Mouse (Mus musculus) gastrocnemius, postnatal 36 days (tissue): ENCODE measurements around the gene Rnaseh2b. TPM values are rescaled to one million over a fixed set of nuclear protein-coding genes. Genes with fewer than 3 reads are reported as not detected.

Experiments used
- DNase-seq, 2 experiments: peaks; one replicate each; pipeline ENCODE4 v3.0.0; 2022
- intact Hi-C: fragments of 180-260 bp; cut with DNase I; formaldehyde crosslinking; loops from one replicate; pipeline ENCODE4 v1.15.1; 2025
- total RNA-seq, 2 experiments: library from RNA; stranded (reverse); gene quantifications; 2 replicates each; pipeline ENCODE4 v1.2.3; 2021

The Rnaseh2b gene
- total RNA-seq, 2 experiments from 2014 or later: 4.5 to 5.3 TPM

DNA sequence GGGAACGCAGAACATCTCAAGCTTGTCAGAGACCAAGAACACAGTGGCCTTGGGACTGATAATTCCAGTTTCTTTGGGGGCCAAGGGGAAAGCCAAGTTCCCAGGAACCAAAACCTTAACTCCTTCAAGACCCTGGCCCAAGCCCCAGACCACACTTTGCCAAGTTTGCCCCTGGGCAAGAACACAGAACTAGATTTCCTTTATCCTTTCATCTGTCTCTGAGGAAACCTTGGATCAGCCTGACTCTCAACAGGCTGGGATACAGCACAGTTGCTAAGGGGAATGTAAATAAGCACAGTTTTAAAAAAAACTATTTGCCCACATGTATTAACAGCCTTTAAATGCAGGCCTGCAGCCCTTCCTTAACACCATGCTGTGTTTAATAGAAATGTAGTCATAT, 15.2 kb downstream of the Rnaseh2b start:
- DNase-seq: no peak
- intact Hi-C loops: no loop called here

- DNase-seq: no peak
- intact Hi-C loops: no loop called here
Observed at GRCm38 (mm10) chr14:62309026-62309425, 16.6 kb downstream of the Rnaseh2b start.

DNA sequence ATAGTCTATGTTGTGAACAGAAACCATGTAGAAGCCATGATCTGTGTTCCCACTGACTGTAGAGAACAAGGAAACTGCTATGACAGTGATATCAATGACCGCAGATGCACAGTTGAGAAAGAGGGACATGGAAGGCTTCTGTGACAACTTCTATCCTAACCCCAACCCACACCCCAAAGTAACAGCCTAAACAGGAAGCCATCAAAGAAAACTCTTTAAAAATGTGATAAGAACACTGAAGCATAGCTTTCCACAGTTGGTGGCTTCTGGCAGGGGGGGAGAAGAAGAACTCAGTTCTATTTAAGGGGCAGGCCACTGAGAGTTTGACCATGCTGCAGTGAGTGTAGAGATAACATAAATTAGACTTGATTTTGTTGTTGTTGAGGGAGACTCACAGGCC, 19.3 kb downstream of the Rnaseh2b start:
- intact Hi-C loops: no loop called here
- no peak for DNase-seq

DNA sequence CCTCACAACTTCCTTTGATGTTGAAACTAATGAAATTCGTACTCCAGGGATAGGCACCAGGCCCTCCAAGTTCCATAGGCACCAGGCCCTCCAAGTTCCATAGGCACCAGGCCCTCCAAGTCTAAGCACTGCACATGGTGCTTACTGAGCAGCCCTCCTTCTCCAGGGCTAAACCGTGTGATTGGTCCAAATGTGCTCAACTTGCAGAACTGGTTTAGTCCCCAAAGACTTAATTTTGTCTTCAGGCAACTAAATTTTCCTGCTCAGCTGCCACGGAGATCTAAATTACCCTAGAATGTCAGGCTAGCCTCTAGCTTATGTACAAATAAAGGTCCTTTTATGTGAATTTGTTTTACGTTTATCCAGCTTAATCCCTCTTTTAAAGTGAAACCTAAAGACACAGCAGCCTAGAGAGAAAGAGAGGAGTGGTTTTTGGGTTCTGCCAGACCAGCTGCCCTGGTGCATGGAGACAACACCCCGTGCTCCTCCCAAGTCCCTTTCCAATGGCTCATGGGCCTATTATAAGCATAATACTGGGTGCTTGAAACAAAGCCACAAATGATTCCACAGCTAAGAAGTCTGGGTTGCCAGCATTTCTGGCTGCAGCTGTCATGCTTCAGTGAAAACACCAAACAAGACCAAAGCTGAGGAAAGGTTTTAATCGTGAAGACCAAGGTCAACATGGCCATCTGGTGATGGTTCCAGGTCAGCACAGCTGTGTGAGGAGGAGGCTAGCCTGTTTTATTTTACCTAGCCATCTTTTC, 30.4 kb downstream of the Rnaseh2b start:
- intact Hi-C loops: no loop called here
- DNase-seq: no peak

DNA sequence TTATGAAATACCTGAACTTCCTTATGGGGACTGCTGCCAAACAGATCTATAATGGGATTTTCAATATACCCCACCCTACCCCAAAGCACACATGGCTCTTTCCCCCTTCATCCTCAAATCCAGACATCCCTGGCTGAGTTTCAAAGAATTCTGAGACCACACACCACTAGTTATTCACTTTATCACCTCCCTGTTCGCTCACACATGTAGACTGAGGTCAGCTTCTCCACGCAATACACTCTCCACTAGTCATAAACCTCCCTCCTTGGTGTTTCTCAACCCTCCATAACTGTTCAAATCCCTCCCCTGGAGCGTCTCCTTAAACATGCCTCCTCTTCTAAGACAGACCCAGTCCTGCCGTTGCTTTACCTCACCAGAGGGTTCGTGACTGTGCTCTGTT, 31.1 kb downstream of the Rnaseh2b start:
- intact Hi-C loops: no loop called here
- DNase-seq: no peak

- DNase-seq: no peak
- intact Hi-C loops: no loop called here
Observed at GRCm38 (mm10) chr14:62324943-62325342, 32.6 kb downstream of the Rnaseh2b start.

GRCm38 (mm10) chr14:62326026-62326425, 33.6 kb downstream of the Rnaseh2b start:
- DNase-seq: no peak
- intact Hi-C loops: no loop called here

- intact Hi-C loops: no loop called here
- DNase-seq: no peak
Observed at GRCm38 (mm10) chr14:62327171-62327570, 34.8 kb downstream of the Rnaseh2b start.

- intact Hi-C loops: no loop called here
- DNase-seq: no peak
Observed at GRCm38 (mm10) chr14:62328606-62329005, 36.2 kb downstream of the Rnaseh2b start.

GRCm38 (mm10) chr14:62329631-62330030, 37.2 kb downstream of the Rnaseh2b start:
- DNase-seq: no peak
- intact Hi-C loops: no loop called here

DNA sequence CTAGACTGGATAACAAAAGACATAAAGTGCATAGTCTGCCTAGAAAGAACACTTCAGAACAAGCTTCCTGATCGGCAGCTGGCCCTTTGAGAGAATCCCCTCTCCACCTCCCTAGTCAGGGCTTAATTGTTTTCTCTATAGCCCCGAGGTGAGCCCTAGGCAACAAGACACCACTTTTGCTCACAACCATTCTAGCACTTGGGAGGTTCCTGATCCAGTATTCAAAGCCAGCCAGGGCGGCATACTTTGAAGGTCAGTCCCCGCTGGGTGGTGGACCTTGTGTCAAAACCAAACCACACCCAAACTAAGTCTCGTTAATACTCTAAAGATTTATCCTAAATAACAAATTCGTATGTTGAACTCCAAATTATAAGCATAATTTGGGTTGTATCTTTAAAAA, 39.1 kb downstream of the Rnaseh2b start:
- intact Hi-C loops: no loop called here
- DNase-seq: no peak

- peak; percentile 76 to 81 for DNase-seq
- intact Hi-C loops: no loop called here
Observed at GRCm38 (mm10) chr14:62331866-62332619, 39.7 kb downstream of the Rnaseh2b start.

- no peak for DNase-seq
- intact Hi-C loops: no loop called here
Observed at GRCm38 (mm10) chr14:62333909-62334687, 41.7 kb downstream of the Rnaseh2b start.

DNA sequence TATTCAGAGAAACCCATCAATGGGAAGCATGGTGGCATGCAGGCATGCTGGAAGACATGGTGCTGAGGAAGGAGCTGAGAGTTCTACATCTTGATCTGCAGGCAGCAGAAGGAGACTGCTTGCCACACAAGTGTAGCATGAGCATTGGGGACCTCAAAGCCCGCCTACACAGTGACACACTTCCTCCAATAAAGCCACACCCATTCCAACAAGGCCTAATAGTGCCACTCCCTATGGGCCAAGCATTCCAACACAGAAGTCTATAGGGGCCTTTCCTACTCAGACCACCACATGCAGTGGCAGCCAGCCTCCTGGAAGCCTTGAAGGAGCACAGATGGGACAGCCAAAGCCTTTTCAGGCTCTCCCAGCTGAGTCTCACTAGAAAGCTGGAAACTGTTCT, 46.8 kb downstream of the Rnaseh2b start:
- intact Hi-C loops: loop anchor here (5.0 kb wide), 1 partner anchor 118 kb away; the partner anchor contains the start of gene Gucy1b2

DNA sequence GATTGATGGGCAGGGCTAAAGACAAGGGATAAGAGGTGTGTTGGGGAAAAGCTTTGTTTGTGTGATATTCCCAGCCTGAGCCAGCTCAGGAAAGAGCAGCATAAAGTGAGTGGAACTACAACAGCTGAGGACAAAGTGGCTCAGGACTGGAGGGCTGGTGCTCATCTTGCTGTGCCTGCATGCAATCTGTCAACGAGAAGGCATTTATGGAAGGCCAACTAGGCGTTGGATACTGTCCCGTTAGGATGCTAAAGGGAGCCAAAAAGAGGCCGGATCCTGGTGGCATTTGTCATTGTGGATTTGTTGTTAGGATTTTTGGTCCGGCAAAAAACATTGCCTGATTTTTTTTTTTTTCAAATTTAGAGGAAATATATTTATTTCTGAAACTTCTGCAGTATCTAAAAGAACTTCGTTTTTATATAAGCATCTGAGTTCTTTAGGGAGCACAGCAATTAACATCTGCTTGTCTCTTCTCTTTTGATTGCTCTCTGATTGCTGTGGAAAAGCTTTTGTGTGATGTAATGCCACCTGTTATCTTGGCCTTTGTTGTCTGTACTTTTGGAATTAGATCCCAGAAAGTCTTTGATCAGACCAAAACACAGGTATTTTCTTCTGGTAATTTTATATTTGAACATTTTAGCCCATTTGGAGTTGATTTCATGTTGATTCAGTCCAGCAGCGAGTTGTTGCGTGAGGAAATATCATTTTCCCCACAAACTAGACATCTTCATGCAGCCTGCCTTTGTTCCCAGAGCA, 49.7 kb downstream of the Rnaseh2b start:
- intact Hi-C loops: no loop called here
- DNase-seq: no peak

More for the DNA sequence above, 46.8 kb downstream of the Rnaseh2b start:
- DNase-seq: no peak

DNA sequence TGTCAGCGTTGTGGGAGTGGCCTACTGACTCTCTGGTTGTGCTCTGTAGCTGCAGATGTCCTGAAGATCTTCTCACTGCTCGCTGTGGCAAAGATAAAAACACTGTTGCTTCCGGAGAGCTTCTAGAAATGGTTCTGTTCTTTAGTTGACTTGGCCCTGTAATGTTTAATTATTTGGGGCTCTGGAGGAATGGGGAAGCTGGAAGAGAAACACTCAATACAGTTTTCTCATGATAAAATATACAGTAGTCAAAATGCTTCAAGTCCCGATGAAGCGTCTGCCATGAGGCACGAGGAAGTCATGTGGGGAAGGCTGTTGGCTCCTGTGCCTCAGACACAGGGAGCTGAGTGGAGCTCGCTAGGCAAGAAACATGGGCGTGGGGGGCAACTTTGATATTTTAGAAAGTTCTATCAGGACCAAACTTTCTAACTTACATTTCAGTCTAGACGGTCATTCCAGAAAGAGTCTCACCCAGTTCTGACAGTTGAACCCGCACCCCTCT, 50.3 kb downstream of the Rnaseh2b start:
- DNase-seq: no peak

GRCm38 (mm10) chr14:62346570-62346969, 54.2 kb downstream of the Rnaseh2b start:
- intact Hi-C loops: no loop called here
- DNase-seq: no peak

More for the DNA sequence above, 50.3 kb downstream of the Rnaseh2b start:
- intact Hi-C loops: no loop called here

DNA sequence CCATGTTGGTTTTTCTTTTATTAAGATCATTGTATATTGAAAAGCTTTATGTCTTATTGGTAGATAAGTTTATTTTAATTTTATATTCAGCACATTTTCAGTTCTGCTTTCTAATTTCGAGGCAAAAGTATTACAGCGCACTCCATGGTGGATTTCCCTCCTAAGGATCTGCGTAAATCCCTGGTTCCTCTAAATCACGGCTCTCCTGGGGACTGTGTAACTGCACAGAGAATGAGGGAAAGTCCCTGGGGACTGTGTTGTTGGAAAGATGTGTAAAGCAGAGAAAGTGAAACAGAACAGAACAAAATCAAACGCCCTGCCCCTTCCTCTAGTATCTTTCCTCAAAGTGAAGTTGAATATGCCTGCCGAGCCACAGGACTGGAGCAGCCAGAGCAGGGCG, 54.7 kb downstream of the Rnaseh2b start:
- no peak for DNase-seq

DNA sequence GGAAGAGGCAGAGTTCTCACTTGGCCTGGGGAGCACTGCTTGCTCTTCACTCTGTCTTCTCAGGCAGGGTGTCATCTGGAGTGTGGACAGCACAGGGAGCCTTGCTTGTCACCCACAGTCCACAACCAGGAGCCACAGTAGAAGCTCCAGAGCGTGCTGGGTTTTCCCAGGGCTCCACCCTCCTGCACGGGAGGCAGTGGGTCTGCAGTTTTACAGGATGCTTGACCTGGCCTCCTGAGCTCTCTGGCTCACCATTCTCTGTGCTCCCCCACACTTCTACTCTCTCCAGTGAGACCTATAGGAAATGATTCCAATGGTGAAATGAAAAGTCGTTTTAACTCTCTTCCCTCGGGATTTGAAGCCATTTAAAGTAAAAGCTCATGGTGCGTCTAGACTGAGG, 57.4 kb downstream of the Rnaseh2b start:
- intact Hi-C loops: no loop called here
- no peak for DNase-seq

More for the DNA sequence above, 54.7 kb downstream of the Rnaseh2b start:
- intact Hi-C loops: no loop called here

DNA sequence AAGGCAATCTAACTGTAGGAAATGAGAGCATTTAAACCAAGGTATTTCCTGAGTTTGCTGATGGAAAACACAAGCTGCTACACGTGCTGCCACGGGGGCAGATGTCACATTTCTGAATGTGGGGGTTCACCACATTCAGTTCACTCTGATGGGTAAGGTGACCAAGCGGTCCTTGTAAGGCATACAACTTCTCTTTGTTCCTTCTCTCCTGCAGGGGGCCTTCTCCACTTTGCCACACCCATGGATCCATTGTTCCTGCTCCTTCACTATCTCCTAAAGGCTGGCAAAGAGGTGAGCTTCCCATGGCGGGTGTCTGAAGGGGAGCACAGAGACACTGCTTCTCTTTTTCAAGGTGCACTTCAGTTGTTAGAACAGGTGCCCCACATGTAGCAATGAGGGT, 57.8 kb downstream of the Rnaseh2b start:
- DNase-seq: no peak
- intact Hi-C loops: no loop called here
